Mouse (Mus musculus): ENCODE measurements at regions not wholly inside any gene's neighbourhood (a gene's known extent, or its start where the extent isn't known, plus 50 kb on each side); places are given as distances from the start of the nearest gene placed in this dataset.

- in situ Hi-C loops (cut with MboI; ENCODE audit: low pct_unique_long_range_greater_than_20kb in 1 of 2, low sequenced_read_pairs in 2 of 2, unreplicated experiment in 1 of 2), result loop anchor here (25.0 kb wide), 1 partner anchor 445 kb away; no protein-coding TSS in a partner anchor
Measured at GRCm38 (mm10) chr15:15082577-15083128, 1645.9 kb upstream of the Cdh9 start.

- in situ Hi-C loops (cut with MboI; ENCODE audit: low pct_unique_long_range_greater_than_20kb in 1 of 2, low sequenced_read_pairs in 2 of 2, unreplicated experiment in 1 of 2), result loop anchor here (25.0 kb wide), 1 partner anchor 451 kb away; no protein-coding TSS in a partner anchor
Measured at GRCm38 (mm10) chr15:15088696-15089095, 1639.9 kb upstream of the Cdh9 start.

- in situ Hi-C loops (cut with MboI; ENCODE audit: low pct_unique_long_range_greater_than_20kb in 1 of 2, low sequenced_read_pairs in 2 of 2, unreplicated experiment in 1 of 2), result loop anchor here (25.0 kb wide), 1 partner anchor 452 kb away; no protein-coding TSS in a partner anchor
Measured at GRCm38 (mm10) chr15:15089783-15090182, 1638.8 kb upstream of the Cdh9 start.

- in situ Hi-C loops (cut with MboI; ENCODE audit: low pct_unique_long_range_greater_than_20kb in 1 of 2, low sequenced_read_pairs in 2 of 2, unreplicated experiment in 1 of 2), result loop anchor here (25.0 kb wide), 1 partner anchor 454 kb away; no protein-coding TSS in a partner anchor
Measured at GRCm38 (mm10) chr15:15091531-15092290, 1636.8 kb upstream of the Cdh9 start.

GRCm38 (mm10) chr15:15097391-15097790, 1631.2 kb upstream of the Cdh9 start:
- in situ Hi-C loops (cut with MboI; ENCODE audit: low pct_unique_long_range_greater_than_20kb in 1 of 2, low sequenced_read_pairs in 2 of 2, unreplicated experiment in 1 of 2), result loop anchor here (25.0 kb wide), 1 partner anchor 460 kb away; no protein-coding TSS in a partner anchor

GRCm38 (mm10) chr15:15102185-15102584, 1626.4 kb upstream of the Cdh9 start:
- in situ Hi-C loops (cut with MboI; ENCODE audit: low pct_unique_long_range_greater_than_20kb in 1 of 2, low sequenced_read_pairs in 2 of 2, unreplicated experiment in 1 of 2), result no loop called here

- in situ Hi-C loops (cut with MboI; ENCODE audit: low pct_unique_long_range_greater_than_20kb in 1 of 2, low sequenced_read_pairs in 2 of 2, unreplicated experiment in 1 of 2), result no loop called here
Measured at GRCm38 (mm10) chr15:15120109-15120508, 1608.4 kb upstream of the Cdh9 start.

- in situ Hi-C loops (cut with MboI; ENCODE audit: low pct_unique_long_range_greater_than_20kb in 1 of 2, low sequenced_read_pairs in 2 of 2, unreplicated experiment in 1 of 2), result no loop called here
Measured at GRCm38 (mm10) chr15:15148791-15149190, 1579.8 kb upstream of the Cdh9 start.

- in situ Hi-C loops (cut with MboI; ENCODE audit: low pct_unique_long_range_greater_than_20kb in 1 of 2, low sequenced_read_pairs in 2 of 2, unreplicated experiment in 1 of 2), result no loop called here
Measured at GRCm38 (mm10) chr15:15155422-15155821, 1573.1 kb upstream of the Cdh9 start.

- in situ Hi-C loops (cut with MboI; ENCODE audit: low pct_unique_long_range_greater_than_20kb in 1 of 2, low sequenced_read_pairs in 2 of 2, unreplicated experiment in 1 of 2), result no loop called here
Measured at GRCm38 (mm10) chr15:15170387-15170786, 1558.2 kb upstream of the Cdh9 start.

- in situ Hi-C loops (cut with MboI; ENCODE audit: low pct_unique_long_range_greater_than_20kb in 1 of 2, low sequenced_read_pairs in 2 of 2, unreplicated experiment in 1 of 2), result no loop called here
Measured at GRCm38 (mm10) chr15:15220296-15220695, 1508.3 kb upstream of the Cdh9 start.

GRCm38 (mm10) chr15:15229926-15230325, 1498.6 kb upstream of the Cdh9 start:
- in situ Hi-C loops (cut with MboI; ENCODE audit: low pct_unique_long_range_greater_than_20kb in 1 of 2, low sequenced_read_pairs in 2 of 2, unreplicated experiment in 1 of 2), result no loop called here

- in situ Hi-C loops (cut with MboI; ENCODE audit: low pct_unique_long_range_greater_than_20kb in 1 of 2, low sequenced_read_pairs in 2 of 2, unreplicated experiment in 1 of 2), result no loop called here
Measured at GRCm38 (mm10) chr15:15238309-15238708, 1490.2 kb upstream of the Cdh9 start.

Data from mouse embryonic stem cell (cell line).